Mouse (Mus musculus): ENCODE data around the gene Sdhb. TPM values are rescaled to one million over a fixed set of nuclear protein-coding genes. Genes with fewer than 3 reads are reported as not detected.

The Sdhb gene
- total RNA-seq, 2 experiments from 2014 or later = 197 to 203 TPM

DNA sequence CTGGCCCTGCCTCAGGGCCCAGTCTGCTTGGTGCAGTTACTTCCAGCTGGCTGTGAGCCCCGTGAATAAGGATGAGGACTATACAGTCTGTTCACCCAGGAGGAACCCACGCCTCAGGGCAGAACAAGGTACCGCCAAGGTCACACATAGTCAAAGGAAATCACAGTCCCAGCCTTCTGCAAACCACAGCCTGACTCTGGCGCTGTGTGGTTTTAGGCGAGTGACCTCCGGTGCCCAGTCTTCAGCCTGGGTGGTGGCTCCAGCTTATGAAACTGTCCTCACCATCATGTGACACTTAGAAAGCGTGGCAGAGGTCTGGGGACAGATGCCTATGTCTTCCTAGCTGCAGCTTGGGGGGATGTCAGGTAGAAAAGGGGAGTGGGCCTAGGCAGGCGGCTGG, 34.8 kb downstream of the Sdhb start:
- no peak for DNase-seq (ENCODE audit: extremely low spot score in 1 of 2, low spot score in 2 of 2)
- intact Hi-C loops (cut with DNase I) = no loop called here

DNA sequence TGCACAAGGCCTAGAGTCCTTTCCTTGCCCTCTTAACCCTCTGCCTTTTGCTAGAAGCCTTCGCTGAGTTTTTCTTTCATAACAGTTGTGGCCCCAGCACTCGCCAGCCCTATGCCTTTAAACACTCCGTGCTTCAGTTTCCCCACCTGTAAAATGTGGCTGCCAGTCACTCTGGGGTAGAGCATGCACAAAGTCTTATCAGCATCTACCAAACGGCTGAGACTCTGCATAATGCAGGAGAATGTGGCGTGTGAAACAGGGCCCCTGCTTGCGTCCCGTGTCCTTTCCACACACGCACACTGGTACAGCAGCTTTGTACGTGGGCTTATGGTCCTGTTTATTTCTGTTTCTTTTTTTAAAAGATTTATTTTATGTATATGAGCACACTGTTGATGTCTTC, 35.8 kb downstream of the Sdhb start:
- intact Hi-C loops (cut with DNase I) = no loop called here
- DNase-seq (ENCODE audit: extremely low spot score in 1 of 2, low spot score in 2 of 2) = no peak

DNA sequence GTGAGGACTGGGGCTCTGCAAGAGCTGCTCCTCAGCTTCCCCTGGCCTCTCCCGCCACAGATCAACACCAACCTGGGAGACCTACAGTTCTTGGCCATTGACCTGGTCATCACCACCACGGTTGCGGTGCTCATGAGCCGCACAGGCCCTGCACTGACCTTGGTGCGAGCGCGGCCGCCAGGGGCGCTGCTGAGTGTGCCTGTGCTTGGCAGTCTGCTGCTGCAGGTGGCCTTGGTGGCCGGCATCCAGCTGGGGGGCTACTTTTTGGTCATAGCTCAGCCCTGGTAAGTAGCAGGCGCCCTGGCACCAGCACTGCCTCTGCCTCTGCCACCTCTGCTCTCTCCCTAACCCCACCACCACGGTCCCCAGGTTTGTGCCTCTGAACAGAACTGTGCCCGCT, 45.0 kb downstream of the Sdhb start:
- intact Hi-C loops (cut with DNase I) = no loop called here
- DNase-seq (ENCODE audit: extremely low spot score in 1 of 2, low spot score in 2 of 2) = peak in 1 of 2 experiments; percentile 76

DNA sequence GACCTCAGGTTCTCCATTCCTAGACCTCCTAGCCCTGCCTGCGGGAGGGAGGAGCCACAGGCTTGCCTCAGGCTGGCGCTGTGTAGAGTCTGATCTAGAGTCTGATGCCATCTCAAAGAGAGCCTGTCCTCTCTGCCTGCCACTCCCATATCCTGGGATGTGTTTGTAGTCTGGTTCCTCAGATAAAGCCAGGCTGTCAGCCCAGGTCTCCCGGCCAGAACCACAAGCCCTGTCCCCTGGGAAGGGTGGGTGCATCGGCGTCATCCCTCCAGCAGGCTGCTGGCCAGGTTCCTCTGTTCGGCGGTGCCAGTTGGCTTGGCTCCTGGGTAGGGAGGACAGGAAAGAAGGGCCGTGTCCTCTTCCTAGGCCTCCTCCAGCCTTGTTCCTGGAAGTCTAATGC, 47.0 kb downstream of the Sdhb start:
- intact Hi-C loops (cut with DNase I) = no loop called here
- DNase-seq (ENCODE audit: extremely low spot score in 1 of 2, low spot score in 2 of 2) = peak in 1 of 2 experiments; percentile 42

DNA sequence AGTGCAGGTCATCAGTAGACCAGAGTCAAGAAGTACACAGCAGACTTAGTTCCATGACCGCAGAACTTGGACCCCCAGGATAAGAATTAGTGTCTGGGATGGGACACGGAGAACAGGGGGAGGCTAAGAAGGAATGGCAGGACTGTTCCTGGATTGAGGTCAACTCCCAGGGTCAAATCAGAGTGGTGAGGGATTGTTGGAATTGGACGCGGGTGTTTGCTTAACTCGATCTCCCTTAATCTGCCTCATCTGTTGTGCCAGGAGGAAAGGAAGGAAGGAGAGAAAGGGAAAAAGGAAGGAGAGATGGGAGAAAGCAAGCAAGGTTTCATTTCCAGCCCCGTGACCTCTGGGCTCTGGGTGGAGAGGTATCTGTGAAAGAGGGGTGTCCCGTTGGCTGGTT, 49.1 kb downstream of the Sdhb start, which contains the start of gene Mfap2:
TSS of gene Mfap2 (plus strand) at position 301 of the 400 bp plus-strand sequence.
- intact Hi-C loops (cut with DNase I) = no loop called here
- DNase-seq (ENCODE audit: extremely low spot score in 1 of 2, low spot score in 2 of 2) = no peak

DNA sequence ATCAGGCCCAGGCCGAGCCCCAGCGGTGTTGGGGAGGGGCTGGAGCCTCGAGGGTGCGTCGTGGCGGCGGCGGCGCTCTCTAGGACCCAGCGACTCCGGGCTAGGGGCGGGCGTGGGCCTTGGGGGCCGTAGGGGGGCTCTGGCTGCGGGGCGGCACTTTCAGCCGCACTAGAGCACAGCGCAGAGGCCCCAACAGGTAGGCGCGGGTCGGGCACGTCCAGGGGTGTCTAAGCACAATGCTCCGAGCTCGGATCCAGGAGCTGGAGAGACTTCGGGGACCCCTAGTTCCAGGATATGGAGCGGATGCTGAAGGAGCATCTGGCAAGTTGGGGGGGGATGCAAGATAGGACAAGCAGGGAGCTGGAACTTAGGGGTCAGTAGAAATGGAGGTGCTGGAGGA, 49.5 kb downstream of the Sdhb start:
- DNase-seq (ENCODE audit: extremely low spot score in 1 of 2, low spot score in 2 of 2) = peak in 1 of 2 experiments; percentile 72
- intact Hi-C loops (cut with DNase I) = no loop called here

DNA sequence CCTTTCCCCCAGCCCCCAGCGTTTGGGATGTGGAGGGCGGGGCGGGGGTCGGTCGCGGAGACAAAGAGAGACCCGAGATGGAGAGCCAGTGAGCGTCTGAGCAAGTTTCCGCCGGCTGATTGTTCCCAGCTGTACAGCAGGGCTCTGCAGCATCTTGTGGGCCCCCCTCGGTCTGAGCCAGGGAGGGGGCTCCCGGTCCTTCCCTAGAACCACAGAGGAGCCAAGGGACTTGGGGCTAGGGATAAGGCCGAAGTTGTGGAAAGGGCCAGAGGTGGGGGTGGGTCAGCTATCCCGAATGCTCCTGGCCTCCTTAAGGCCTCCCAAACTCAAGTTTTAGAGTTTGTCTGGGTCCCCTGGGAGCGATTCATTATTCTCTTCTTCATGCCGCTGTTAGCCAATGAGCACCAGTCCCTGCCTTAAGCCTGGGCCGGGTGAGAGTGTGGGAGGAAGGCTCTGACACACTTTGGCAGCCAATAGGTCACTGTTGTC, 50.0 kb downstream of the Sdhb start:
- peak in 1 of 2 experiments; percentile 45 for DNase-seq (ENCODE audit: extremely low spot score in 1 of 2, low spot score in 2 of 2)
- intact Hi-C loops (cut with DNase I) = no loop called here

DNA sequence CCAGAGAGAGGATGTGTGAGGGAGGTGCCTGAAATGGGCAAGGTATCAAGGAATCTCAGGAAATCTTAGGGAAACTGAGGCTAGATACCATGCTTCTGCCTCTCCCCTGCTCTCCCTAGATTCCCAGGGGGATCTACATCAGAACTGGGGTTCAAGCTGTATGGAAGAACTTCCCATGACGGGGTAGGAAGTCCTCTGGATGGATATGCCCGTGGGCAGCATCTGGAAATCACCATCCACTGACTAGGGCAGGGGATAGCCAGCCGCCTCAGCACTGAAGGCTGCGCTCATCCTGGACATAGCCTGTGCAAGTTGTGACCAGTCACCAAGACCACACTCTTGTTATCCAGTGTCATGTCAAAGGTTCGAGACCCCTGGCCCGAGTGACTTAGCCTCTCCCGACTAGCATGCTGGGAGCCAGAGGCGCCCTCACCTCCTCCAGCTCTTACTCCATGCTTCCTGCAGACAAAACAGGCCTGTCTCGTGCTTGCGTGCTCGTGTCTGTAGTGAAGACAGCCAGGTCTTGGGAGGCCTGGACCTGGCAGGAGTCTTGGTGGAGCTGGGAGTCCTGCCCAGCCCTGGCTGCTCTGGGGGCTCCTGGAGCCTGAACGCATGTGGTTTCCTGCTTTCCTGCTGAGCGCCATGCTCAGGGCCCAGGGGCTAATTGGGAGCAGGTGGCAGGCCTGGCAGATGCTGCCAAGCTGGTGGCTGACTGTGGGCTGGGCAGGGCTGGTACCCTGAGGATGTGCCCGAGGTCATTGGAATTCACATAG, 50.7 kb downstream of the Sdhb start:
- intact Hi-C loops (cut with DNase I) = no loop called here
- peak in 1 of 2 experiments; percentile 40 for DNase-seq (ENCODE audit: extremely low spot score in 1 of 2, low spot score in 2 of 2)

DNA sequence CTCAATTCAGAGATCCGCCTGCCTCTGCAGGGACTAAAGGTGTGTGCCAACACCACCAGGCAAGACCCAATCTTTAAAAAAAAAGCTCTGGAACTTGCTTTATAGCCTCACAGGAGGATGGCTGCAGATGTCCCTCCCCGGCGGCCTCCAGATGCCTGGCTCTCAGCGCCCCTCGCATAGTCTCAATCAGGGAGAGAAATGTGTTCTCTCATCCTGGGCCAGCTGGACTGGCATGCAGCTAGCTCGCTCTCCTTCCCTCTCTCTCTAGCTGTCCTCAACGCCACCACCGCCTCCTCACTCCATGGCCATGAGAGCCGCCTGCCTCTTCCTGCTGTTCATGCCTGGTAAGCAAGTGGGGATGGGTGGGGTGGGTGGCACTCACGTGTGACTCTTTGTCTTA, 51.6 kb downstream of the Sdhb start:
- intact Hi-C loops (cut with DNase I) = no loop called here
- DNase-seq (ENCODE audit: extremely low spot score in 1 of 2, low spot score in 2 of 2) = peak in 1 of 2 experiments; percentile 39

DNA sequence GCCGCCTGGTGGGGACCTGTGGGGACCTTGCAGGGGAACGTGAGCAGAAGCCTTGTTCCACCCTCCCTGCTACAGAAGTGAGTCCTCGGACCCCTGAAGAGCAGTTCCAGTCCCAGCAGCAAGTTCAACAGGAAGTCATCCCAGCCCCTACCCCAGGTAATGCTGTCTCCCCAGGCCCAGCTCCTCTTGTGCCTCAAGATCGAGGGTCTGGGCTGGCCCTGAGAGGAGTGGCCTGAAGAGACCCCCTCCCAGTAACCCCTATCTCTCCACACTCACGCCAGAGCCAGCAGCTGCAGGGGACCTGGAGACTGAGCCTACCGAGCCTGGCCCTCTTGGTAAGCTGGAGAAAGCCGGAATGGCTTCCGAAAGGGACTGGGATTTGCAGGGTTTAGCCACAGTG, 53.1 kb downstream of the Sdhb start:
- DNase-seq (ENCODE audit: extremely low spot score in 1 of 2, low spot score in 2 of 2) = no peak
- intact Hi-C loops (cut with DNase I) = no loop called here

DNA sequence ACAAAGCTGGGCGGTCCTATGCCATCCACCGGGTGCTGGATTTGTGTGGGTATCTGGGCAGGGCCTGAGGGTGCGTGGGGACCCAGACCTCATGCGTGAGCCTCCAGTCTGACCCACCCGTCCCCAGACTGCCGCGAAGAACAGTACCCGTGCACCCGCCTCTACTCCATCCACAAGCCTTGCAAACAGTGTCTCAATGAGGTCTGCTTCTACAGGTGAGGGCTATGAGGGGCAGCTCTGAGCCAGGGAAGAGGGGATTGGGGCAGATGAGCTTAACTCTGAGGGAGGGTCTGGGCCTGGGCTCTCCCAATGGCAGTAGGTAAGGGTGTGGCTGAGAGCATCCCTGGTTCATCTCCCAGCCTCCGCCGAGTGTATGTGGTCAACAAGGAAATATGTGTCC, 53.9 kb downstream of the Sdhb start:
- intact Hi-C loops (cut with DNase I) = no loop called here
- DNase-seq (ENCODE audit: extremely low spot score in 1 of 2, low spot score in 2 of 2) = no peak

DNA sequence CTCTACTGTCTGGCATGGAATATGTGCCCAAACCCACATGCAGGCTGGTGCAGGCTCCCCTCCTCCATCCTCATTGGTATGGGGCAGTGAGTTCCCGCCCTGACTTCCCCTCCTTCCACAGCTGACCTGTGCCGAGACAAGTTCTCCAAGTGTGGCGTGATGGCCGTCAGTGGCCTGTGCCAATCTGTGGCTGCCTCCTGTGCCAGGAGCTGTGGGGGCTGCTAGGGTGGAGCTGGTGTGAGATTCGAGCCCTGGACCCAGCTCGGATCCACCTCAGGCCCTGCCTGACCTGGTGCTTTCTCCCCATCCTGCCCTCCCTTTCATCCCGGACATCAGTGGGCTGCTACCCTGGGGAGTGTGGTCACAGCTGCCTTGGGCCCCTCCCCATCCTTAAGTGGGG, 54.4 kb downstream of the Sdhb start:
- intact Hi-C loops (cut with DNase I) = no loop called here
- DNase-seq (ENCODE audit: extremely low spot score in 1 of 2, low spot score in 2 of 2) = peak in 1 of 2 experiments; percentile 29

DNA sequence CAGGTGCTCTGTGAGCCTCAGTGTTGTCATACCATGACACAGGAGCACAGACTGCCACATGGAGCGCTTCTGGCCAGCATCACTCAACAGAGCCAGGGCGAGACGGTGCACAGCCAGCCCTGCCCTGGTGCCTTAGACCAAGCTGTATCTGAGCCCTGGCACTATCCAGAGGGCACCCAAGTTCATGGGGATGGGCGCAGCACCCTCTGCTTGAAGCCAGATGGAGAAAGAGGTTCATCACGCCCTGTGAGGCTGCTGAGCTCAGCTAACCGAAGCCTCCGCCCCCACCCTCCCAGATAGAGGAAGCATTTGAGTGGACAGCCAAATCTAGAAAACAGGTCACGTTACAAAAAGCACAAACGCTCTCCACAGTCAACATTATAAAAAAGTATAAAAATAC, 55.3 kb downstream of the Sdhb start:
- DNase-seq (ENCODE audit: extremely low spot score in 1 of 2, low spot score in 2 of 2) = peak in 1 of 2 experiments; percentile 66
- intact Hi-C loops (cut with DNase I) = no loop called here

DNA sequence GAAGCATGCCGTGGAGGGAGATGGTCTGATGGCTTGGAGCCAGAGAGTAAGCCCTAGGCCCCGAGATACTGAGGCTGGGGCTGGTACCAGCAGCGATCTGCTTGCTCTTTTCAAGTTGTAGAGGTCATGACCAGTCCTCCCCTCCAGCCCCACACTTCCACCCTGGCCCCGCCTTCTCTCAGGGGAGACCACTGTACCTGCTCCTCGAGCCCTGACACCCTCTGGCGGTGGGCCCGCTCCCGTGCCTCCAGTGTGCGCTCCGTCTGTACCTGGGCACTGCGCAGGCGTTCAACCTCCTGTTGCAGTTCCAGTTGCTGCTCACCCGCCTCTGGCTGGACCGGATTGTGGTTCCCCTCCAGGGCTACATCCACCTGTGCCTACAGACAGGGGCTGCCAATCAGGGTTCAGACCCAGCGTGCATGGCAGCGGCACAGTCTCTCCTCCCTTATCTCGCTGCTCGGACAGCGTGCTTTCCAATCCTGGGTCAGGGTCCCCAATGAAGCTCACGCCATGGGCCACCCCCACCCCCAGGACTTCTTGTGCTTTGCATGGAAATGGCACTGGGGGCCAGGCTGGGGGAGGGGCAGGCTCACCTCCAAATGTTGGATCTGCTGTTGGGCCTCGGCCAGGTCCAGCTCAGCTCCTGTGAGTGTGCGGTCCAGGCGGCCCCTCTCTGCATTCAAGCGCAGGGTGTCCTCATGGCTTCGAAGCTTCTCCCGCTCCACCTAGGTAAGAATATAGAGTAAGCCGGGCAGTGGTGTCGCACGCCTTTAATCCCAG, 56.8 kb downstream of the Sdhb start:
- intact Hi-C loops (cut with DNase I) = no loop called here
- peak in 1 of 2 experiments; percentile 56 for DNase-seq (ENCODE audit: extremely low spot score in 1 of 2, low spot score in 2 of 2)

DNA sequence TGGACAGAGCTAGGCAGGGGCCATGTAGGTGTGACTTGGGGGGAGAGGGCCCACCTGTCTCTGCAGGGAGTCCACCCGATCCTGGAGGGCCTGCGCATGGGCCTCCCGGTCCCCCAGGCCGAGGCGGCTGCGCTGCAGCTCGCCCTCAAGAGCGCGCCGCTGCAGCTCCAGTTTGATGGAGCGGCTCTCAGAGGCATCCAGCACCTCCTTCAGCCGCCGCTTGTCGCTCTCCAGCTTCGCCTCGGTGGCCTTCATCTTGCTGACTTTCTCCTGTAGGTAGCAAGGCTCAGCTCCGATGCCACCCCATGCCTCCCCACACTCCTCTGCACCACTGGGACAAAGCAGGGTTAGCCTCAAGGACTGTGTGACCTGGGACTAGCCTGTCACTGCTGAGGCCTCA, 59.2 kb downstream of the Sdhb start:
- intact Hi-C loops (cut with DNase I) = no loop called here
- no peak for DNase-seq (ENCODE audit: extremely low spot score in 1 of 2, low spot score in 2 of 2)

DNA sequence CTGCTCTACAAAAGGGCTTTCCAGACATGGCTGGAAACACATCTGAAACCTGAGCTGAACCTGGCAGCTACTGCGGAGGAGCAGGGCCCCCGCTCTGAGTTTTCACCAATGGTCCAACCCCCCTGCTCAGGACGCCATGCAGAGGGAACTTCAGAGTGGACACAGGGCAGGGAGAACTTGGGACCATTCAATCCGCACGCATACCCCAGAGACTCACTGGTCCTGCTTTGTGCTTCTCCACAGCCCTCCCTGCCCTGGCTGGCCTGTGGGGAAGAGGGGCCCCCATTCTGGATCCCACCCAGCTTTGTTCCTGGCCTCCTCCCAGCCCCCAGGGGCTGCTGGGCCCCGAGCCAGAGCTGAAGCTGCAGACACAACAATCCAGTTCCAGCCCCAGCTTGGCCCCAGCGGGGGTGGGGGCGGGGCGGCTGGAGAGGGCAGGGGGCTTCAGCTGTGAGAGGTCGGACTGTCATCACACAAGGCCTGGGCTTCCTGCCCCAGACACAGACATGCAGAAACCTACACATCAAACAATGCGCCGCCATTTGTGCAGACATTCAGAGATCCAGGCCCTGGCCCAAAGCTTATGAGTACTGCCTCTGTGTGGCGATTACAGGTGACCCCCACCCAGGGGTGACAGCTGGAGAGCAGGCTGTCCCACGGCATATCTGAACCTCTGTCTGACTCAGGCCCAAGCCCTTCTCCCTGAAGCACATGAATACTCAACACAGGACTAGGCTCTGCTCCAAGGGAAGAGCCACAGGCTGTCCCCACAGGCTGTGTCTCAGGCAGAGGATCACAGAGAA, 60.0 kb downstream of the Sdhb start:
- intact Hi-C loops (cut with DNase I) = no loop called here
- peak in 1 of 2 experiments; percentile 89 for DNase-seq (ENCODE audit: extremely low spot score in 1 of 2, low spot score in 2 of 2)

DNA sequence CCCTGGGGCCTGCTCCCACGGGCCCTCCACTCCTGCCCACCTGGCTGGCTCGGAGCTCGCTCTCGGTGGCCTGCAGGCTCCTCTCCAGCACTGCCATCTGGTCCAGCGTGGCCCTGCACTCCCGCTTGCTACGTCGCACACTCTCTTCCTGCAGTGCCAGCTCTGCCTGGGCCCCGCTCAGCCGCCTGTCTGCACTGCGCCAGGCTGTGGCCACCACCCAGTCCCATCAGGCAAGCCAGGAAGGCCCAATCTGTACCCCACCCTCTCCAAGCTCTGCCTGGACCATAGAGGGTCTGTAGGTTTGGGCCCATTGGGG, 60.6 kb downstream of the Sdhb start:
- DNase-seq (ENCODE audit: extremely low spot score in 1 of 2, low spot score in 2 of 2) = peak in 1 of 2 experiments; percentile 51
- intact Hi-C loops (cut with DNase I) = no loop called here

DNA sequence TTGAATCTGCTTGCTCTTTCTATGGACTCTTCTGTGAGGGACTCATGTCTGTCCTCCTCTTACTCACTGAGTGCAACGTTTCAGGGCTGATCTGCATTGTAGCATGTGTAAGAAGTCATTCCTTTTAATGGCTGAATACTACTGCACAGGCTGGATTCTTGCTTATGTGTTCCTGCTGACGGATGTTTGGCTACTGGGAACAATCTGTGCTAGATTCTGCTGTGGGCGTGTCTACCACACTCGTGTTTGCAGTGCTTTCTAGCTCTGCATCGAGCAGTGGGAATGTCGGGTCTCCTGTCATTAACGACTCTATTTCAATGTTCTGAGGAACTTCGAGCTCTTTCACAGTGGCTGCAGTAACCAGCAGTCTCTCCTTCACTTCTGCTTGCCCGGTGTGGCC, 63.0 kb downstream of the Sdhb start:
- DNase-seq (ENCODE audit: extremely low spot score in 1 of 2, low spot score in 2 of 2) = no peak
- intact Hi-C loops (cut with DNase I) = no loop called here

DNA sequence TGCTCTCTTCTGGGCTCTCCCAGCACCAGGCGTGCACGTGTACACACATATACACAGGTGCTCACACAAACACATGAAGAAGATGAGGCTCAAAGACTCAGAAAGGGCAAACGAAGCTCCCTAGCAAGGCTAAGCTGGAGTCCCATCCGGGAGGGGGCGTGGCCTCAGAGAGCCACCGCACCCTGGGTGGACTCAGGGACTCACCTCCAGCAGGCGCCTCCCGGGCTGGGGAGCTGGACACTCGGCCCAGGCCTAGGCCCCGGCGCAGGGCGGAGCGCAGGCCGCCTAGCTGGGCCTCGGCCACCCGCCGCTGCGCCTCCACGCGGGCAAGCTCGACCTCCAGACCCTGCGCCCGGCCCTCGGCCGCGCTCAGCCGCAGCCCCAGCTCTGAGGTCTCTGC, 64.0 kb downstream of the Sdhb start:
- no peak for DNase-seq (ENCODE audit: extremely low spot score in 1 of 2, low spot score in 2 of 2)

More for the DNA sequence above, 64.0 kb downstream of the Sdhb start:
- intact Hi-C loops (cut with DNase I) = no loop called here
